ENCODE assay signal across 10 mouse cellular contexts in genomic region chr2:167278751-167279526, GRCm38 (mm10). TPM values are rescaled to one million over a fixed set of nuclear protein-coding genes. Genes with fewer than 3 reads are reported as not detected.
DNase-seq lines count a peak whose midpoint lies in the region; ATAC-seq lines count a peak whose summit lies in the region.
"Had no signal": no experiment of that assay in that cellular context is flagged by ENCODE, and none has a peak within 500 bp of the region (broad histone marks: within the 10 kb centered on the region; RNA-seq: fewer than 3 reads in every experiment).

No protein-coding gene starts in this region.

- no peak overlapping the region for H3K9ac ChIP-seq in hindbrain, embryonic 13.5 days
- no peak overlapping the region for H3K9ac ChIP-seq in forebrain, embryonic 11.5 days (ENCODE audit: low read length)

- ATAC-seq in hindbrain, embryonic 13.5 days (ENCODE audit: low FRiP score) = no peak
- peak; percentile 30; the same call in 1 of the 2 replicates for ATAC-seq in forebrain, embryonic 11.5 days (replicated peaks; ENCODE audit: low FRiP score)
- ATAC-seq: Patski had no signal

- peak; percentile 66 for DNase-seq in hindbrain, embryonic 10.5 days (ENCODE audit: low spot score)
- peak; percentile 40 for DNase-seq in c-Kit-positive CD71-negative TER-119-negative erythroid progenitor cells, embryonic 14.5 days (ENCODE audit: low read depth)
- DNase-seq in forebrain, embryonic 11.5 days (ENCODE audit: low spot score) = peak; percentile 82
- peak; percentile 80 for DNase-seq in heart, postnatal 4 days
- DNase-seq in layer of hippocampus, postnatal 25 days (ENCODE audit: extremely low spot score in 1 of 2, low spot score in 1 of 2) = peak; percentile 52 to 76
- DNase-seq in lung, postnatal 25 days (ENCODE audit: low spot score) = peak; percentile 66
- DNase-seq in right cerebral cortex, postnatal 25 days = peak; percentile 48

- H3K27me3 ChIP-seq in hindbrain, embryonic 10.5 days (ENCODE audit: insufficient read depth, poor library complexity, severe bottlenecking) = no peaks in the 10 kb centered on the region; the same call in 1 of the 2 replicates
- no peaks in the 10 kb centered on the region for H3K27me3 ChIP-seq in hindbrain, embryonic 13.5 days
- H3K27me3 ChIP-seq in forebrain, embryonic 11.5 days (ENCODE audit: control insufficient read depth, insufficient read depth, low read length) = no peaks in the 10 kb centered on the region
- H3K27me3 ChIP-seq: Patski had no signal

- H3K4me3 ChIP-seq in hindbrain, embryonic 10.5 days = no peak overlapping the region
- no peak overlapping the region for H3K4me3 ChIP-seq in hindbrain, embryonic 13.5 days
- H3K4me3 ChIP-seq in forebrain, embryonic 11.5 days (ENCODE audit: low read depth, low read length) = no peak overlapping the region

- no peaks in the 10 kb centered on the region for H3K9me3 ChIP-seq in hindbrain, embryonic 10.5 days
- no peaks in the 10 kb centered on the region for H3K9me3 ChIP-seq in hindbrain, embryonic 13.5 days
- no peaks in the 10 kb centered on the region for H3K9me3 ChIP-seq in forebrain, embryonic 11.5 days (ENCODE audit: control insufficient read depth, low read length)

- H3K4me1 ChIP-seq in hindbrain, embryonic 10.5 days (replicated peaks) = peaks cover 15% of the 10 kb centered on the region; the same call in 1 of the 2 replicates
- H3K4me1 ChIP-seq in hindbrain, embryonic 13.5 days (replicated peaks) = no peaks in the 10 kb centered on the region
- H3K4me1 ChIP-seq in forebrain, embryonic 11.5 days (replicated peaks; ENCODE audit: control insufficient read depth, insufficient read depth, low read length) = no peaks in the 10 kb centered on the region

- H3K27ac ChIP-seq in hindbrain, embryonic 10.5 days = no peak overlapping the region
- H3K27ac ChIP-seq in hindbrain, embryonic 13.5 days = no peak overlapping the region
- no peak overlapping the region for H3K27ac ChIP-seq in forebrain, embryonic 11.5 days (ENCODE audit: low read depth, low read length)
- H3K27ac ChIP-seq: macrophage had no signal

- 59% methylated on average over 17 of the region's 17 CpGs for WGBS in hindbrain, embryonic 10.5 days
- WGBS in hindbrain, embryonic 13.5 days = 59% methylated on average over 17 of the region's 17 CpGs
- 62% methylated on average over 17 of the region's 17 CpGs for WGBS in forebrain, embryonic 11.5 days

- H3K36me3 ChIP-seq in hindbrain, embryonic 10.5 days = no peaks in the 10 kb centered on the region
- no peaks in the 10 kb centered on the region for H3K36me3 ChIP-seq in hindbrain, embryonic 13.5 days
- H3K36me3 ChIP-seq in forebrain, embryonic 11.5 days (ENCODE audit: control insufficient read depth, insufficient read depth, low read length) = no peaks in the 10 kb centered on the region

- H3K4me2 ChIP-seq in hindbrain, embryonic 13.5 days = no peak overlapping the region
- H3K4me2 ChIP-seq in forebrain, embryonic 11.5 days (ENCODE audit: low read depth, low read length, severe bottlenecking) = no peak overlapping the region

RNA-seq across cellular contexts. Expression of gene Ptgis, which starts 38.5 kb away (rescaled TPM):
- polyA plus RNA-seq in hindbrain, embryonic 10.5 days (2016; fragmentation: Nextera tagmentation; extraction: Ambion mirVana) = 10.8 and 10.9 TPM in 2 replicates
- polyA plus RNA-seq in hindbrain, embryonic 13.5 days (2015; fragmentation: Nextera tagmentation; extraction: Ambion mirVana) = 5.8 and 6.5 TPM in 2 replicates
- polyA plus RNA-seq in forebrain, embryonic 11.5 days (2014; fragmentation: Nextera tagmentation; extraction: Ambion mirVana) = 8.1 and 9.2 TPM in 2 replicates
- total RNA-seq in heart, postnatal 4 days (2021) = 10 to 100 TPM; 36.7 to 40.9 TPM
- 1 to 10 TPM; 1.1 TPM for total RNA-seq in layer of hippocampus, postnatal 25 days (2021)
- polyA plus RNA-seq: macrophage had no signal
